Mouse (Mus musculus) lung, postnatal 0 days (tissue): ENCODE measurements around the gene Crim1. TPM values are rescaled to one million over a fixed set of nuclear protein-coding genes. Genes with fewer than 3 reads are reported as not detected.

Source experiments
- ATAC-seq: fragments of 200-750 bp; cut with Nextera tagmentation; 2 replicates; pipeline ENCODE4 v1.8.0; 2017; ENCODE audit warnings: moderate library complexity
- DNase-seq: peaks from one replicate; pipeline ENCODE4 v3.0.0-alpha.2; 2016; ENCODE audit warnings: low spot score
- H3K27ac ChIP-seq: fragments of 300-500 bp; sonication (generic); 2 replicates; pipeline ENCODE4 v1.5.1; 2014; ENCODE audit warnings: antibody characterized with exemption, mild to moderate bottlenecking, low read length, mixed read lengths
- H3K27me3 ChIP-seq: fragments of 300-500 bp; sonication (generic); replicated peaks from 2 replicates; pipeline ENCODE4 v1.6.1; 2014; ENCODE audit warnings: low read length, mixed read lengths; ENCODE audit not compliant: insufficient read depth
- H3K36me3 ChIP-seq: fragments of 300-500 bp; sonication (generic); 2 replicates; pipeline ENCODE4 v1.6.1; 2014; ENCODE audit warnings: low read length, mixed read lengths; ENCODE audit not compliant: insufficient read depth
- H3K4me1 ChIP-seq: fragments of 300-500 bp; sonication (generic); 2 replicates; pipeline ENCODE4 v1.6.1; 2014; ENCODE audit warnings: antibody characterized with exemption, low read depth, low read length, mixed read lengths; ENCODE audit not compliant: insufficient read depth
- H3K4me2 ChIP-seq: fragments of 300-500 bp; sonication (generic); replicated peaks from 2 replicates; pipeline ENCODE4 v1.6.1; 2014; ENCODE audit warnings: low read depth, mild to moderate bottlenecking, low read length, moderate library complexity, mixed read lengths
- H3K4me3 ChIP-seq: fragments of 300-500 bp; sonication (generic); 2 replicates; pipeline ENCODE4 v1.5.1; 2014; ENCODE audit warnings: low read depth, low read length
- H3K9ac ChIP-seq: fragments of 300-500 bp; sonication (generic); replicated peaks from 2 replicates; pipeline ENCODE4 v1.6.1; 2014; ENCODE audit warnings: low read depth, mild to moderate bottlenecking
- H3K9me3 ChIP-seq: fragments of 300-500 bp; sonication (generic); 2 replicates; pipeline ENCODE4 v1.6.1; 2016; ENCODE audit warnings: low read length, mixed read lengths
- CTCF ChIP-seq: IDR thresholded peaks from 2 replicates; pipeline ENCODE4 v1.5.1; 2016; ENCODE audit warnings: antibody characterized with exemption, mild to moderate bottlenecking
- EP300 ChIP-seq: IDR thresholded peaks from 2 replicates; pipeline ENCODE4 v1.6.1; 2016; ENCODE audit warnings: antibody characterized with exemption, mild to moderate bottlenecking, control low read depth
- WGBS: fragments of 180-500 bp; shearing (Covaris S2); extraction: QIAGEN DNeasy Blood & Tissue Kit; methylation state at CpG from one replicate; pipeline ENCODE4 v1.1.7; 2014; 5-methylcytosine and 5-hydroxymethylcytosine counted together
- polyA plus RNA-seq: library from polyadenylated mRNA; unstranded; fragments of >200 nt; fragmentation: Nextera tagmentation; extraction: Ambion mirVana; gene quantifications from 2 replicates; pipeline ENCODE4 v1.2.1, GENCODE M21; 2015

Gene Crim1
- polyA plus RNA-seq, 1 experiment from 2014 or later: 8.2 TPM

GRCm38 (mm10) chr17:78402174-78402573 lies 202.1 kb downstream of the Crim1 start:
- Histone ChIP-seq H3K27ac (no peak overlapping the region), H3K4me1 (peaks cover 8% of the 10 kb centered on the region; the same call in 1 of the 2 replicates), H3K9me3 (no peaks in the 10 kb centered on the region), H3K4me2 (no peak overlapping the region), H3K9ac (no peak overlapping the region), H3K4me3 (no peak overlapping the region), H3K36me3 (0 out of 2 replicates have a peak, but pooled peaks cover 18% of the 10 kb centered on the region), H3K27me3 (no peaks in the 10 kb centered on the region)
- ATAC-seq: peak; percentile 37
- WGBS: 33% methylated on average over 6 of the region's 6 CpGs
- TF ChIP-seq EP300 (no peak), CTCF (no peak)
- no peak for DNase-seq

- Histone ChIP-seq H3K9ac (no peak overlapping the region), H3K4me3 (no peak overlapping the region), H3K36me3 (0 out of 2 replicates have a peak, but pooled peaks cover 18% of the 10 kb centered on the region), H3K4me2 (no peak overlapping the region), H3K9me3 (no peaks in the 10 kb centered on the region), H3K27me3 (no peaks in the 10 kb centered on the region), H3K27ac (no peak overlapping the region), H3K4me1 (peaks cover 8% of the 10 kb centered on the region; the same call in 1 of the 2 replicates)
- WGBS: 62% methylated on average over 4 of the region's 4 CpGs
- TF ChIP-seq EP300 (no peak), CTCF (no peak)
- ATAC-seq: no peak
- DNase-seq: no peak
These were observed 203.2 kb downstream of the Crim1 start for GRCm38 (mm10) chr17:78403229-78403628.

- 0 out of 2 replicates have a peak, but pooled peaks cover 15% of the 10 kb centered on the region for H3K36me3 ChIP-seq
- DNase-seq: no peak
- no peaks in the 10 kb centered on the region for H3K27me3 ChIP-seq
- TF ChIP-seq EP300 (no peak), CTCF (no peak)
- no peaks in the 10 kb centered on the region for H3K9me3 ChIP-seq
- 83% methylated on average over 9 of the region's 9 CpGs for WGBS
- H3K4me2 ChIP-seq: no peak overlapping the region
- H3K4me3 ChIP-seq: no peak overlapping the region
- H3K9ac ChIP-seq: no peak overlapping the region
- no peak overlapping the region for H3K27ac ChIP-seq
- peaks cover 8% of the 10 kb centered on the region; the same call in 1 of the 2 replicates for H3K4me1 ChIP-seq
- ATAC-seq: no peak
These were observed 203.8 kb downstream of the Crim1 start for GRCm38 (mm10) chr17:78403804-78404203.

- no peaks in the 10 kb centered on the region for H3K9me3 ChIP-seq
- no peak overlapping the region for H3K27ac ChIP-seq
- H3K9ac ChIP-seq: no peak overlapping the region
- H3K36me3 ChIP-seq: peaks cover 10% of the 10 kb centered on the region; the same call in 1 of the 2 replicates
- no peak overlapping the region for H3K4me3 ChIP-seq
- 77% methylated on average over 3 of the region's 3 CpGs for WGBS
- no peak for ATAC-seq
- DNase-seq: no peak
- H3K4me1 ChIP-seq: peaks cover 6% of the 10 kb centered on the region; the same call in 1 of the 2 replicates
- H3K4me2 ChIP-seq: no peak overlapping the region
- H3K27me3 ChIP-seq: no peaks in the 10 kb centered on the region
- no peak for TF ChIP-seq EP300
- no peak for TF ChIP-seq CTCF
These were observed 205.3 kb downstream of the Crim1 start for GRCm38 (mm10) chr17:78405336-78405735.

- no peaks in the 10 kb centered on the region for H3K9me3 ChIP-seq
- no peak overlapping the region for H3K27ac ChIP-seq
- no peak overlapping the region for H3K4me3 ChIP-seq
- H3K4me1 ChIP-seq: no peaks in the 10 kb centered on the region; the same call in 1 of the 2 replicates
- H3K9ac ChIP-seq: no peak overlapping the region
- TF ChIP-seq EP300 (no peak), CTCF (no peak)
- no peak for DNase-seq
- peaks cover 13% of the 10 kb centered on the region; the same call in 1 of the 2 replicates for H3K36me3 ChIP-seq
- H3K4me2 ChIP-seq: no peak overlapping the region
- 80% methylated on average over 10 of the region's 10 CpGs for WGBS
- no peaks in the 10 kb centered on the region for H3K27me3 ChIP-seq
- no peak for ATAC-seq
These were observed 206.8 kb downstream of the Crim1 start for GRCm38 (mm10) chr17:78406854-78407253.

GRCm38 (mm10) chr17:78407581-78407980 lies 207.5 kb downstream of the Crim1 start:
- WGBS: 56% methylated on average over 4 of the region's 4 CpGs
- no peak for DNase-seq
- TF ChIP-seq EP300: no peak
- no peak for TF ChIP-seq CTCF

More at GRCm38 (mm10) chr17:78407581-78407980, 207.5 kb downstream of the Crim1 start:
- ATAC-seq: no peak
- no peaks in the 10 kb centered on the region for H3K9me3 ChIP-seq
- H3K27me3 ChIP-seq: no peaks in the 10 kb centered on the region
- no peaks in the 10 kb centered on the region; the same call in 1 of the 2 replicates for H3K4me1 ChIP-seq
- peaks cover 14% of the 10 kb centered on the region; the same call in 1 of the 2 replicates for H3K36me3 ChIP-seq
- no peak overlapping the region for H3K4me3 ChIP-seq
- no peak overlapping the region for H3K27ac ChIP-seq
- no peak overlapping the region for H3K4me2 ChIP-seq
- no peak overlapping the region for H3K9ac ChIP-seq
